Mouse (Mus musculus): ENCODE data around the gene Olfr322. TPM values are rescaled to one million over a fixed set of nuclear protein-coding genes. Genes with fewer than 3 reads are reported as not detected.
A peak's percentile ranks its signal among the peaks of the same experiment; 100 is the strongest.

Gene Olfr322
- polyA plus RNA-seq, 1 experiment from 2014 or later: not detected

DNA sequence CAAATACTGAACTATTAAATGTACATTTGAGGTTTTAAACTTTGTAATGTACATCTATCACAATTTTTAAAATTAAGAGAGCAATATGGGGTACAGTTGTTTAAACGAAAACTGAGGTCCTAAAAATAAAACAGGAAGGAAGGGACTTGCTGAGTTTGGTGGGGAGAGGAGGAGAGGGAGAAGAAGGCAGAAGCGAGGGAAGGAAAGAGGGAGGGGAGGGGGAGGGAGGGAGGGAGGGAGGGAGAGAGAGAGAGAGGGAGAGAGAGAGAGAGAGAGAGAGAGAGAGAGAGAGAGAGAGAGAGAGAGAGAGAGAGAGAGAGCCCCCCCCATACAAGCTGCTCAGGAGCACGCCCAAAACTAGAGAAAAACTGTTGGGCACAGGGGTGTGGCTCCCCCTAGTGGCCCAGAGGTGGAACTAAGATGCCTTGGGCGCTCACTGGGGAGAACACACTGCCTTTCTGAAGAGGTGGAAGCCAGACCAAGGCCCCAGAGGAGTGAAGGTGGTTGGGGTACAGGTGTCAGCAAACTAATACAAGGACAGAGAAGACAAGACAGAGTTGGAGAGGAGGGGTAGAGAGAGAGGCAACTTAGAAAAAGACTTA, 22.1 kb upstream of the Olfr322 start:
- peak; percentile 92 for DNase-seq (ENCODE audit: low spot score, missing footprints)
- 29% methylated on average over 3 of the region's 4 CpGs for whole genome bisulfite sequencing
- H3K9me3 ChIP-seq (ENCODE audit: control insufficient read depth, low read length): no peaks in the 10 kb centered on the region
- no peak overlapping the region for H3K27ac ChIP-seq (ENCODE audit: low read depth, low read length)
- H3K9ac ChIP-seq (ENCODE audit: low read length): no peak overlapping the region
- H3K4me1 ChIP-seq (ENCODE audit: control insufficient read depth, insufficient read depth, low read length): peaks cover 5% of the 10 kb centered on the region
- peaks cover 3% of the 10 kb centered on the region; the same call in 1 of the 2 replicates for H3K27me3 ChIP-seq (ENCODE audit: control insufficient read depth, insufficient read depth, low read length)
- no peak for ATAC-seq (ENCODE audit: low FRiP score)
- no peaks in the 10 kb centered on the region for H3K36me3 ChIP-seq (ENCODE audit: control insufficient read depth, insufficient read depth, low read length)
- no peak overlapping the region for H3K4me2 ChIP-seq
- no peak overlapping the region for H3K4me3 ChIP-seq (ENCODE audit: low read depth, low read length)

DNA sequence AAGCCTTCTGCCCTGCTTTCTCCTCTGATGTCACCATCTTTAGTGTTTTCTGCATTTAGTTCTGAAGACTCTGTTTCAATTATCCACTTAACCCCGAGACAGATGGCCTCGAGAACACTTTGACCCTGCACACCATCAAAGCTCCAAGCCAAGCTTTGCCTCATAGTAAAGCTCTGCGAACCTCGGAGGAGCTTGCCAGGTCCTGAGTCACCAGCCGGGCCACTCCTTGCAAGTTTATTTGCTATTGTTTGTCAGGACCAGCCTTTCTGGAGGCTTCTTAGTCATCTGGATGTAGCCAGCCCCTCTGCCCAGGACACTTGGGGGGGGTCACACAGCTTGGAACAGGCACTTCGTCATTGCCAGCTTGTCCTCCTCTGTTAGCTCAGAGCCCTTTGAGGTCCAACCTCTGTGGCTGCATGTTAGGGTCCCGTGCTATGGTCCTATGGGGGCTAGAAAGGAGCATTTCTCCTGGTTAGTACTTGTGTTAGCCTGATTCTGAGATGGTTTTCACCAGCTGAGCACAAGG, 20.3 kb upstream of the Olfr322 start:
- Histone ChIP-seq H3K36me3 (ENCODE audit: control insufficient read depth, insufficient read depth, low read length) (no peaks in the 10 kb centered on the region), H3K9ac (ENCODE audit: low read length) (no peak overlapping the region), H3K4me3 (ENCODE audit: low read depth, low read length) (no peak overlapping the region), H3K27me3 (ENCODE audit: control insufficient read depth, insufficient read depth, low read length) (peaks cover 3% of the 10 kb centered on the region; the same call in 1 of the 2 replicates), H3K27ac (ENCODE audit: low read depth, low read length) (no peak overlapping the region), H3K9me3 (ENCODE audit: control insufficient read depth, low read length) (no peaks in the 10 kb centered on the region), H3K4me1 (ENCODE audit: control insufficient read depth, insufficient read depth, low read length) (peaks cover 5% of the 10 kb centered on the region), H3K4me2 (no peak overlapping the region)
- DNase-seq (ENCODE audit: low spot score, missing footprints): no peak
- no peak for ATAC-seq (ENCODE audit: low FRiP score)
- 72% methylated on average over 7 of the region's 7 CpGs for WGBS

DNA sequence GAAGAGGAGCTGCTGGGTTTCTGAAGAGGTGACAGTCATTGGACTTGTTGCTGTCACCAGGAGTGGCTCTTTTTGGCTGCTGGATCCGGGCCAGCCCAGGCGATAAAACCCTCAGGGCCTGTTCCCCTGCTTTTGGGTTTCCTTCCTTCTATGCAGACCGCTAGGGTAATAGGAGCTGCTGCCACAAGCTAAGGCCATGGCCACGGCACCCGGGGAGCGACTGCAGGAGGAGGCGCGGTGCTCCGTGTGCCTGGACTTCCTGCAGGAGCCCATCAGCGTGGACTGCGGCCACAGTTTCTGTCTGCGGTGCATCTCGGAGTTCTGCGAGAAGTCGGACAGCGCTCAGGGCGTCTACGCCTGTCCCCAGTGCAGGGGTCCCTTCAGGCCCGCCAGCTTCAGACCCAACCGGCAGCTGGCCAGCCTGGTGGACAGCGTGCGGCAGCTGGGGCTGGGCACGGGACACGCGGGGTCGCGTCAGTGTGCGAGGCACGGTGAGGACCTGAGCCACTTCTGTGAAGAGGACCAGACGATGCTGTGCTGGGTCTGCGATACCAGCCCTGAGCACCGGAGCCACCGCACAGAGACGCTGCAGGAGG, 18.2 kb upstream of the Olfr322 start, which contains the start of gene Trim58:
TSS of gene Trim58 (plus strand) at position 194 of the 596 bp plus-strand sequence.
- no peaks in the 10 kb centered on the region for H3K9me3 ChIP-seq (ENCODE audit: control insufficient read depth, low read length)
- H3K4me1 ChIP-seq (ENCODE audit: control insufficient read depth, insufficient read depth, low read length): peaks cover 5% of the 10 kb centered on the region
- DNase-seq (ENCODE audit: low spot score, missing footprints) (peak; percentile 94), ATAC-seq (ENCODE audit: low FRiP score) (peak; percentile 46; the same call in 1 of the 2 replicates)
- H3K4me3 ChIP-seq (ENCODE audit: low read depth, low read length): peak within 1 kb of the TSS; percentile 36
- 3% methylated on average over 34 of the region's 34 CpGs for WGBS
- H3K27ac ChIP-seq (ENCODE audit: low read depth, low read length): no peak within 1 kb of the TSS
- no peaks in the 10 kb centered on the region for H3K36me3 ChIP-seq (ENCODE audit: control insufficient read depth, insufficient read depth, low read length)
- peak within 1 kb of the TSS; percentile 78 for H3K4me2 ChIP-seq
- H3K9ac ChIP-seq (ENCODE audit: low read length): peak within 1 kb of the TSS; percentile 64
- peaks cover 3% of the 10 kb centered on the region; the same call in 1 of the 2 replicates for H3K27me3 ChIP-seq (ENCODE audit: control insufficient read depth, insufficient read depth, low read length)

DNA sequence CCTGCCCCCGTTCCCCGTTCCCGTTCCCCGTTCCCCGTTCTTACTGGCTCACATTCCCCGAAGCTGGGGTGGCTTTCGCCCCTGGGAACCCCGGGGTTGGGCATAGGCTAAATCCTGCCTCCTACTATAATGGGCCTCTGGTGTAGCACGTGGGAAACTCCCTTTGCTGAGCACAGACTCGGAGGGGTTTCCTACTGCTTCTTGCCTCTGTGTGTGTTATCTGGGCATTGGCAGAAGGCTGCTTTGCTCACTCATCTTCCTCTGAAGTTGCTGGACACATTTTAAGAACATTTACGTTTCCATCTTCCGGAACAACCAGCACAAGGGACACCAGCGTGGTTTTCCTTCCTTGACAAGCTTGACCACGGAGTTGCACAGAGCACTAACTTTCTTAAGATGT, 17.5 kb upstream of the Olfr322 start:
- no peak overlapping the region; the same call in 1 of the 2 replicates for H3K9ac ChIP-seq (ENCODE audit: low read length)
- no peak overlapping the region for H3K27ac ChIP-seq (ENCODE audit: low read depth, low read length)
- no peaks in the 10 kb centered on the region for H3K9me3 ChIP-seq (ENCODE audit: control insufficient read depth, low read length)
- peaks cover 3% of the 10 kb centered on the region; the same call in 1 of the 2 replicates for H3K27me3 ChIP-seq (ENCODE audit: control insufficient read depth, insufficient read depth, low read length)
- H3K4me1 ChIP-seq (ENCODE audit: control insufficient read depth, insufficient read depth, low read length): peaks cover 5% of the 10 kb centered on the region
- H3K36me3 ChIP-seq (ENCODE audit: control insufficient read depth, insufficient read depth, low read length): no peaks in the 10 kb centered on the region
- 27% methylated on average over 14 of the region's 14 CpGs for WGBS
- peak overlapping the region; percentile 36 for H3K4me3 ChIP-seq (ENCODE audit: low read depth, low read length)
- ATAC-seq (ENCODE audit: low FRiP score): no peak
- H3K4me2 ChIP-seq: peak overlapping the region; percentile 78
- DNase-seq (ENCODE audit: low spot score, missing footprints): no peak

DNA sequence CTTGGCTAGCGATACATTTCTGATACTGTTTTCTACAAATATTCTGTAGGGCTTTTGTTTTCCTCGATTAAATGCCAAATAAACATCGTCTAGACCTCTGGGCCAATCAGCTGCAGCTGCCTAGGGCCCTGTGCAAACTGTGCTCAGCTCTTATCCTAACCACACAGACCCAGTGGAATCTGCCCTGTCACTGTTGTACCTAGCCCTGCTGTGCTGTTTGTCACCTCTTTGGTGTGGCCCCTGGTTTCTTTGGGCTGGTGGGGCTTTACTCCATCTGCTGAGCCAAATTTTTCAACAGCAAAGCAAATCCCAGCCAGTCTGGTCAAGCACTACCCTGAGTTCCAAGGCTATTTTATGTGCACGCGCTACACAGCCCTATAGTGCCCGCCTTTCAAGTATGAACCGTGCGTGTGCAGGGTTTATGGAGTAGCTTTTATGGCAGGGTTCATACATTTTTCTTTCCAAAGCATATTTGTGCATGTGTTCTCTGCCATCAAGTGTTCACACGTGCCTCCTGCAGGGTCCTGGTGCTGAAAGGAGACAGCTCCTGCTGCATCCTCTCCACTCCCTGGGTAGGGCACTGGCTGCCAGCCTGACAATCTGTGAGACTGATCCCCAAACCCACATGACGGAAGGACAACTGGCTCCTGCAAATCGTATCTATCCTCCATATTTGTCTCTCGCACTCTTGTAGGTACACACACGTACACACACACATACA, 16.8 kb upstream of the Olfr322 start:
- Histone ChIP-seq H3K4me3 (ENCODE audit: low read depth, low read length) (no peak overlapping the region), H3K27ac (ENCODE audit: low read depth, low read length) (no peak overlapping the region), H3K4me1 (ENCODE audit: control insufficient read depth, insufficient read depth, low read length) (peaks cover 5% of the 10 kb centered on the region), H3K36me3 (ENCODE audit: control insufficient read depth, insufficient read depth, low read length) (no peaks in the 10 kb centered on the region), H3K9me3 (ENCODE audit: control insufficient read depth, low read length) (no peaks in the 10 kb centered on the region), H3K27me3 (ENCODE audit: control insufficient read depth, insufficient read depth, low read length) (peaks cover 3% of the 10 kb centered on the region; the same call in 1 of the 2 replicates), H3K4me2 (no peak overlapping the region), H3K9ac (ENCODE audit: low read length) (no peak overlapping the region)
- 87% methylated on average over 13 of the region's 13 CpGs for WGBS
- no peak for DNase-seq (ENCODE audit: low spot score, missing footprints)
- no peak for ATAC-seq (ENCODE audit: low FRiP score)

DNA sequence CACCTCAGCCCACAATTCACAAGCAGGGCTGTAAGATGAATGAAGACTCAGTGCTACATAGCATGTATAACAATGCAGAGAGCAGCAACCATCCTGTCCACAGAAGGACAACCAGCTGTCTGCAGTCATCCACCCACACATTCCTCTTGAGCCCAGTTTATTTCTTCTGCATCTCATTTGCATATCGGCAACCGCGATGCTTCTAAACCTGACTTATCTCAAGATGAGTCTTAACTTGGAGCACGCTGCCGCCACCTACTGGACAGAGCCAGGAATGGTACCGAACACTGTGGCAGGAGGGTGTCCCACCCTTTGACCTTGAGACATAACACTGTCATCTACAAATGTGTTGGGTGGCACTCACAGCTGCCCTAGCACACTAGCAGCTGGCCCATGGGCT, 15.2 kb upstream of the Olfr322 start:
- 36% methylated on average over 6 of the region's 6 CpGs for WGBS
- H3K4me3 ChIP-seq (ENCODE audit: low read depth, low read length): no peak overlapping the region
- H3K4me1 ChIP-seq (ENCODE audit: control insufficient read depth, insufficient read depth, low read length): peaks cover 5% of the 10 kb centered on the region
- H3K9me3 ChIP-seq (ENCODE audit: control insufficient read depth, low read length): no peaks in the 10 kb centered on the region
- no peak overlapping the region for H3K4me2 ChIP-seq
- DNase-seq (ENCODE audit: low spot score, missing footprints): no peak
- no peak overlapping the region for H3K9ac ChIP-seq (ENCODE audit: low read length)
- no peaks in the 10 kb centered on the region for H3K36me3 ChIP-seq (ENCODE audit: control insufficient read depth, insufficient read depth, low read length)
- H3K27ac ChIP-seq (ENCODE audit: low read depth, low read length): no peak overlapping the region
- H3K27me3 ChIP-seq (ENCODE audit: control insufficient read depth, insufficient read depth, low read length): peaks cover 3% of the 10 kb centered on the region; the same call in 1 of the 2 replicates
- ATAC-seq (ENCODE audit: low FRiP score): no peak

DNA sequence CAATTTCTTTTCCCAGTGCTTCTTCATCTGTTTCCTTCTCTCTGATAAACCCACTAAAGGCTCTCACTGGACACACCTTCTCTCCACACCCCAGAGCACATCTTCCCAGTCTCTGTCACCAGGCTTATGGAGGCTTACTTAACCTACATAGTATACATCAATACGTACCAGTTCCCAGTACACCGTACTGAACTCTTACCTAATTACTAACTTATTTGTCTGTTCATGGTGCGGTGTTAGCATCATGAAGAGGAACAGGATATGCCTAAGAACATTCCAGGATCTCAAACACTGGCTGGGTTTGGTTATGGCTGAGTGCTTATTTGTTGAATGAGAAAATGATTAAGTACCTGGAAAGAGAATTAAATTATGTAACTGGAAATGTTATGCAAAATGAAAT, 3.4 kb upstream of the Olfr322 start:
- H3K27me3 ChIP-seq (ENCODE audit: control insufficient read depth, insufficient read depth, low read length): no peaks in the 10 kb centered on the region
- no peak overlapping the region for H3K4me2 ChIP-seq
- no peak overlapping the region for H3K27ac ChIP-seq (ENCODE audit: low read depth, low read length)
- no peaks in the 10 kb centered on the region for H3K9me3 ChIP-seq (ENCODE audit: control insufficient read depth, low read length)
- no peak overlapping the region for H3K9ac ChIP-seq (ENCODE audit: low read length)
- H3K36me3 ChIP-seq (ENCODE audit: control insufficient read depth, insufficient read depth, low read length): no peaks in the 10 kb centered on the region
- ATAC-seq (ENCODE audit: low FRiP score): no peak
- DNase-seq (ENCODE audit: low spot score, missing footprints): no peak
- H3K4me1 ChIP-seq (ENCODE audit: control insufficient read depth, insufficient read depth, low read length): no peaks in the 10 kb centered on the region
- WGBS: 90% methylated on average over 3 of the region's 3 CpGs
- no peak overlapping the region for H3K4me3 ChIP-seq (ENCODE audit: low read depth, low read length)

DNA sequence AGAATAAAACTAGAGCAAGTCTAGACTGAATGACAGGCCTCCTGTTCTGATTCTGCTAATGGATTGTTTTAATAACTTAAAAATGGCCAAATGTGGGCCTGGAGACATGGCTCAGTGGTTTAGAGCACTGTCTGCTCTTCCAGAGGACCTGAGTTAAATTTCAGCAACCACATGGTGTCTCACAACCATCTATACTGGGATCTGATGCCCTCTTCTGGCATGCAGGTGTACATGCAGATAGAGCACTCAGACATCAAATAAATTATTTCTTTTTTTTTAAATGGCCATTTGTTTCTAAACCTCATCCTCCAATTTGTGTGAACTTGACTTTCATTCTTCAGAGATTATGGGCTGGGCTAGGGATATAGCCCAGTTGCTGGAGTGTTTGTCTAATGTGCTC, 10.7 kb downstream of the Olfr322 start:
- H3K4me3 ChIP-seq (ENCODE audit: low read depth, low read length): no peak overlapping the region
- no peak for DNase-seq (ENCODE audit: low spot score, missing footprints)
- H3K4me2 ChIP-seq: no peak overlapping the region

DNA sequence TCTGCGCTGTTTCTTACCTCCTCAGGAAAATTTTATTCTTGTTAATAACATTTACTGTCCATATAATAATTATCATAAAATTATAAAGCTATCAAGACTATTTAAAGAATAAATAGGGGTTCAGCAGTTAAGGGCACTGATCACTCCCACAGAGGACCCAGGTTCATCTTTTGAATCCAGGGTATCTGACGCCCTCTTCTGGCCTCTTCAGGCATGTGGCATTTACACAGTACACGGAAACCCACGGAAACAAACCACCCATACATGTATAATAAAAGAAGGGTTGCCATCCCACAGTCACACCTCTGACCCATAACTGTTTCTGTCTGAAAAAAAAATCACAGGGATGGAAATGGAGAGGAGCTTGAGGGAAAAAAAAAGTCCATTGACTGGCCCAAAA, 13.2 kb downstream of the Olfr322 start:
- Histone ChIP-seq H3K9ac (ENCODE audit: low read length) (no peak overlapping the region), H3K4me3 (ENCODE audit: low read depth, low read length) (no peak overlapping the region), H3K27me3 (ENCODE audit: control insufficient read depth, insufficient read depth, low read length) (no peaks in the 10 kb centered on the region), H3K4me2 (no peak overlapping the region), H3K36me3 (ENCODE audit: control insufficient read depth, insufficient read depth, low read length) (no peaks in the 10 kb centered on the region), H3K9me3 (ENCODE audit: control insufficient read depth, low read length) (no peaks in the 10 kb centered on the region), H3K27ac (ENCODE audit: low read depth, low read length) (no peak overlapping the region), H3K4me1 (ENCODE audit: control insufficient read depth, insufficient read depth, low read length) (no peaks in the 10 kb centered on the region)
- ATAC-seq (ENCODE audit: low FRiP score) (no peak), DNase-seq (ENCODE audit: low spot score, missing footprints) (no peak)
- WGBS: 58% methylated on average over 4 of the region's 4 CpGs

More for the DNA sequence above, 10.7 kb downstream of the Olfr322 start:
- H3K9ac ChIP-seq (ENCODE audit: low read length): no peak overlapping the region
- no peaks in the 10 kb centered on the region for H3K4me1 ChIP-seq (ENCODE audit: control insufficient read depth, insufficient read depth, low read length)
- no peak for ATAC-seq (ENCODE audit: low FRiP score)
- H3K27me3 ChIP-seq (ENCODE audit: control insufficient read depth, insufficient read depth, low read length): no peaks in the 10 kb centered on the region
- H3K9me3 ChIP-seq (ENCODE audit: control insufficient read depth, low read length): no peaks in the 10 kb centered on the region
- no peaks in the 10 kb centered on the region for H3K36me3 ChIP-seq (ENCODE audit: control insufficient read depth, insufficient read depth, low read length)
- H3K27ac ChIP-seq (ENCODE audit: low read depth, low read length): no peak overlapping the region
